Mouse (Mus musculus) spleen, adult 18-20 months (tissue): ENCODE results near the gene Slc38a8.

ENCODE experiments used
- DNase-seq, 2 experiments: peaks; one replicate each; pipeline ENCODE4 v3.0.0; 2022; ENCODE audit warnings: mixed read lengths in 2 of 2

The Slc38a8 gene

GRCm38 (mm10) chr8:119501598-119501997, at the start of gene Slc38a8:
Gene Slc38a8, minus strand, starts transcription at chr8:119501698.
- no peak for DNase-seq

- no peak for DNase-seq
These were observed 47.1 kb upstream of the Slc38a8 start for GRCm38 (mm10) chr8:119548560-119549113.

DNA sequence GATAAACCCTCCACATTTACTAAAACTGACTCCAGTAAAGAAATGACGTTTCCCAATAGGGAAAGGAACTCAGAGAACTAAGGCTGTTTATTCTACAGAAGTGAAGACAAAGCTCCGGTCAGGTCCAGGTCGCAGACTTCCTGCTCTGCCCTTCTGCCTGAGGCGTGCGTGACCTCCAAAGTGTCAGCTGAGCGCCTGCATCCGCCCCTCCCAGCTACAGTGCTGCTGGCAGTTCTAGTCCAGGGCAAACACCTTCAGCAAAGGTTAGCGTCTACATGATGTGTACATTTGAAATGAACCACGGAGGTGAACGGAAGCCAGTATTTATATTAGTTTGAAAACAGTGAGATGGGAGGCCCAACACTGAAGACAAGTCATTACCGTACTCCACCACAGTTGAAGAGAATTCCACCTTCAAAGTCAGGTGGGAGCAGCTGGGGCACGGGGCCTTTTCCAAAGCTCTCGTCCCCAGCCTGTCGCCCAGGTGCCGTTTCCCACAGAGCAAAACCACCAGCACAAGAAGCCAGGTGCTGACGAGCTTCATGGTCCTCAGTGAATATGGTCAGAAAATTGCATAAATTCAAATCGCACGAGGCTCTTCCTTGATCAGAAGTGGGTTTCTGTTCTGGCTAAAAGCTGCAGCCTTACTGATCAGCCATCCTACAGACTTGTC, 45.7 kb upstream of the Slc38a8 start:
- no peak for DNase-seq

GRCm38 (mm10) chr8:119545791-119546190, 44.3 kb upstream of the Slc38a8 start:
- no peak for DNase-seq

DNA sequence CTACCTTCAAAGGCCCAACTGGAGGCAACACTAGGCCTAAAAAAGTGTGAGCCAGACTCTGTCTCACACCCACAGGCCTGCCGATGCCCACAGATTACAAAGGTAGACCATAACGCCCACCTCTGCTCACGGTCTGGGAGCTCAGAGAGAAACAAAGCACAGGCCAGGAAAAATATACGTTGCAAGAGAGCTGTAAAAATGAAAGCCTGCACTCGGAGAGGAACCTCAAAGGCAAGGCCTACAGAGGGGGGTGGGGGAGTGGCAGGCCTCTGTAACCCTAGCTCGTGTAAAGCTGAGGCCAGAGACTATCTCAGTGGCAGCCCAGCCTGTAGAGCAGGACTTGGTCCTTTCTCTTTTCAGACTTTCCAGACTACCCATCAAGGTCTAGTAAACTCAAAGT, 43.7 kb upstream of the Slc38a8 start:
- DNase-seq = no peak

- DNase-seq = no peak
These were observed 43.1 kb upstream of the Slc38a8 start for GRCm38 (mm10) chr8:119544606-119545005.

GRCm38 (mm10) chr8:119531973-119532372, 30.5 kb upstream of the Slc38a8 start:
- no peak for DNase-seq

DNA sequence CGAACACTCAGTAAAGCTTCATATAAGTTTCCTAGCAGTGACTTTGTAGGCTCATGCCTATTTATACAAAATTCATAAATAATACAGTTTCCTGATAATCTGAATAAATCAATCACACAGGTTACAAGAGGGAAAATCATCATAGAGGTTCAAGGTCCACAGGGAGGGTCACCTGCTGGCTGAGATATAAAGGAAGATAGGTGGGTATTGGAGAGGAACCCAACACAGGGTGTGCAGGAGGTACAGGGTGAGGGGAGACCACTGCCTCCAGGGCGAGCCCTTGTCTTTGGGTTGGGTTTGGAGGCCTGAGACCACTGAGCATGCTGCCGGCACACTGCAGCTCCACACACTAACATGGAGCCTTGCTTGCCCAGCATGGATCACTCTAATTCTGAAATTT, 29.9 kb upstream of the Slc38a8 start:
- DNase-seq = no peak

DNA sequence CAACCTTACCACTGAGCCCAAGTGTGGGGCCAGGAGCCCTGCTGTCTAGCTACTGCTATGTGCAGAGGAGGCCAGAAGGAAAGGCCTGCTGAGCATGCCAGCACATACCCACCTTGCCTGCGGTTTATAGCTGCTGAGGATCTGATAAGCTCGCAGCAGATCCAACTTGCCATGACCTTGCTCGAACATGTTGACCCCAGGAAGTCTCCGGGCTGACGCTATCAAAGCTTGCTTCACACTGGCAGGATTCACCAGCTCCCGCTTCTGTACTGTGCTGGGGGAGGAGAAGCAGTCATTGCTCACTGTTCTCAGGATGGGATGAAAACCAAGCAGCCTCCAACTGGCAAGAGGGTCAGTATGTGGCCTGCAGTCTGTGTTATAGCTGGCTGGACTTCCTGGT, 29.4 kb upstream of the Slc38a8 start:
- no peak for DNase-seq

- no peak for DNase-seq
These were observed 27.3 kb upstream of the Slc38a8 start for GRCm38 (mm10) chr8:119528762-119529161.

DNA sequence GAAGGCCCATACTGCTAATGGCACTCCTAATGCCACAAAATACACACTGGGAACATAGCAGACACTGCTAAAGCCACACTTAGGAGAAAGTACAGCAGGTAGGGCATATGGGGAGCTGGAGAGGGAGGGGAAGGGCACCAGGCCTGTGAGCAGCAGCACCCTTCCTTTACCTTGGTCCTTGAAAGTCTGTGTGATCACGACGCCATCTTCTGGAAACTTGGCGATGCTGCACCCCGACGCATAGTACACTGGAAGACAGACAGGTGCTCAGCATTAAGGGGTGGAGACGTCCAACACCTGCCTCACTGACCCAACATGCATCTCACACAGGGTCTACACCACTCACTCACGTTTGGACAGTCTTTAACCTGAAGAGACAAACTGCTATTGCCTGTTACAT, 18.6 kb upstream of the Slc38a8 start:
- DNase-seq = no peak

DNA sequence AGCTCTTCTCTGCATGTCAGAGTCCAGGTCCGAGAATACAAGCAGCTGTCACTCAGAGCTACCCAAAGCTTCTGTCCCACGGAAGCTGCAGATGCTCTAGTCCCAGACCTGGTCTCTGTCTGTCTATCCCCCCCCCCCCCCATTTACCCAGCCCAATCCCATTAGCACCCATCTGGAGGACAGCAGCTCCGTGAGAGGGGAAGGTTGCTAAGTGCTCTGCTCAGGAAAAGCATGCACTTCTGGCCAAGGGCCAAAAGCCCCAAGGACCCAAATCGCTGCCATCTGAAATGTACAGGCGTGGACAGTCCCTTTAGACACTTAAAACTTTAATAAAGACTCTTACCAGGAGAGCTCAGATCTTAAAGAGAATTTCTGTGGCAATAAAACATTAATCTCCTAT, 15.2 kb upstream of the Slc38a8 start:
- no peak for DNase-seq

DNA sequence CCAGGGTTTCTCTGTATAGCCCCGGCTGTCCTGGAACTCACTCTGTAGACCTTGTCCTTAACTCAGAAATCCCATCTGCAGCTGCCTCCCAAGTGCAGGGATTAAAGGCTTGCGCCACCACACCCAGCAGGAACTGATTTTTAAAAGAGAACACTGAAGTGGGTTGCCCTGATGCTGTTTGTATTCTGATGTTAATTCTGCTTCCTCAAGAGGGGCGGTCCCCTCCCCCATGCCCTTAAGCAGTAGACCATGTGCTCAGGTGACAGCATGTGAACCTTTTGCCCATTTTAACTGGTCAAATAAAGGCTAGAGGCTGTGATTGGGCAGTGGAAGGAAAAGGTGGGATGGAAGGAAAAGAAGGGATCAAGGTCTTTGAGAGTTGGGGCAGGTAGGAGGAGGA, 14.3 kb upstream of the Slc38a8 start:
- DNase-seq = no peak

DNA sequence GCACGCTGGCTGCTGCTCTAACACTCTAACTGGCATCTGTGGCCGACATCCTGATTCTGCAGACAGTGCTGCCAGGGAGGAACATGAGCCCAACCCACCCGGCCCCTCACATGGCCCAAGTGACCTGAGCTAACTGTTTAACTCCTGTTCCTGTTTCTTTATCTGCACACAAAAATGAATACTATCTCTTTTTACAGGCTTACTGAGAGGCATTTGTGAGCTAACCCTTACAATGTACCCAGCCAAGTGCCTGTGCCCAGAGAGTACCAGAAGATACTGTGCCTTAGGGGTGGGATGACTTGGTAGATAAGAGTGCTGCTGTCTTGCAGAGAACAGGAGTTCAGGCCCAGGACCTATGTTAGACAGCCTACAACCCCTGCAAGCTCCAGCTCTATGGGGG, 13.4 kb upstream of the Slc38a8 start:
- DNase-seq = no peak

GRCm38 (mm10) chr8:119513405-119513804, 11.9 kb upstream of the Slc38a8 start:
- DNase-seq = no peak

- DNase-seq = no peak
These were observed 10.2 kb upstream of the Slc38a8 start for GRCm38 (mm10) chr8:119511722-119512121.

DNA sequence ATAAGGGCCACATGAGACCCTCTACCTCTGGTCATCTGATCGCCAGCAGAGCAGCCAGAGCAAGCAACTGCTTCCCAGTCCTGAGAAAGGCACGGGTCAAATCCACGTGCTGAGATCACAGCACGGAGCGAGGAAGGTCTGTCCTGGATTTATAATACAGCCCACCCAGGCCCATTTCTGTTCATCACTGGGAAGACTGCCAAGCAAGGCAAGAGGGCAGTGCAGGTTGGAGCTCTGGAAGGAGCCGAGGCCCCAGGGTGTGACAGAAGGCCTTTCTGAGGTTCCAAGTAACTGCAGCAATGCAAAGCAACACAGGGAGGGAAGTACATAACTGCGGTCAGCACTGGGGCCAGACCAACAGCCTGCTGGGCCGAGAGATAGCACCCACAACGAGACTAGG, 9.0 kb upstream of the Slc38a8 start:
- no peak for DNase-seq

- DNase-seq = no peak
These were observed 4.6 kb upstream of the Slc38a8 start for GRCm38 (mm10) chr8:119506106-119506505.

GRCm38 (mm10) chr8:119505488-119505887, 4.0 kb upstream of the Slc38a8 start:
- no peak for DNase-seq

DNA sequence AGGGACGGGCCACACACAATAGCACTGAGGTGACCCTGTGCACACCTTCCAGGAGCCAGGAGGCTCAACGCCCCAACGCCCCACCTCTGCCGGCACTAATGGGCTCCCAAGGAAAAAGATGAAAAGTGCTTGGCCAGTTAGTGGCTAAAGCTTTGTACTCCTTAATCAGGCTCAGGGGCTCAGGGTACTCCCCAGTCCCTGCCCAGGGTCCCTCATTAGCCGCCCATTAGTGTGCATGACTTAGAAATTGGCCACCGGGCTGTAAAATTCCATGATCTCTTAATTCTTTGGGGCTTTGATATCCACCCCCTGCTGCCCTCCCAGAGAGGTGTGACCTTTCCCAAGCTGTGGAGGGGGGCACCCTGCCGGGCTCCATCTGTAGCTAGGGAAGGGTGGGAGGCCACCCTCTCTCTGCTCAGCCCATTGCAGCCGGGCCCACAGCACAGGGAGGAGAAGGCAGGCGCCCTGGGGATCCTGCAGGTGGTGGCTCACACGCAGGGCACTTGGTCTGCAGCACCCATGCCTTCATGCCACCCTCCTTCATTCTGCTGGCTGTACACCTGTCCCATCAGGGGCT, 1.8 kb upstream of the Slc38a8 start:
- DNase-seq = no peak

DNA sequence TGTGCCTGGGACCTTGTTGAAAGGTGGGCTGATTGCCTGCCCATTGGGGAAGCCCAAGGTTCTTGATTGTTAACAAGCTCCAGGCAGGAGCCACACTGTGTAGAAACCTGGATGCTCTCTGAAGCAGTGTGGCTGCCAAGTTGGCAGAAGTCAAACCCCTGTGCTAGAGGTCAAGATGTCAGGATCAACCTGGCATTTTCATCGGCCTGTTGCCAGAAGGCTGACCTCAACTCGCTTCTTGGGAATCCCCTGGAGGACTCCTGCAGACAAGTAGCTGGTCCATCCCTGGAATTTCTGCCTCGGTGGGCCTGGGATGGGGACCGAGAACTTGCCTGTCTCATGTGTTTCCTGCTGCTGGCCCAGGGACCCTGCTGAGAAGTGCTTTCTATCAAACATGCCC, 613 bp upstream of the Slc38a8 start:
- DNase-seq = no peak

DNA sequence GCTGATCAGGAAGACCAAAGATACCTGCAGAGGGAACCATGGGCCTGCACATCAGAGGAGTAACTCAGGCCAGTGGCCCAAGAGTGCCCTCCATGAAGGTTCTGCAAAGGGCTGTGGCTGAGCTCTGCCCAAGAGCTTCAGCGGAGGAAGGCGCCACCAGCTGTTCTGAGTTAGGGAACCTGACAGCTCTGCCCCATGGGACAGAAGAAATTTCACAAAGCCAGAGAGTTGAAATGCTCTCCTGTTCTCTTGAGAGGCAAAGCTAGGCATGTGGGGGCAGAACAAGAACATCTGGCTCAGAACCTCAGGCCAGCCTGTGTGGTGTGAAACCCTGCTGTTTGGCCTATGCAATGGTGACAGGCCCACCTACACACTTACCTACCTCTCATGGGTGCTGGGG, 1.7 kb downstream of the Slc38a8 start:
- no peak for DNase-seq

GRCm38 (mm10) chr8:119496848-119497247, 4.7 kb downstream of the Slc38a8 start:
- peak in 1 of 2 experiments; percentile 60 for DNase-seq

DNA sequence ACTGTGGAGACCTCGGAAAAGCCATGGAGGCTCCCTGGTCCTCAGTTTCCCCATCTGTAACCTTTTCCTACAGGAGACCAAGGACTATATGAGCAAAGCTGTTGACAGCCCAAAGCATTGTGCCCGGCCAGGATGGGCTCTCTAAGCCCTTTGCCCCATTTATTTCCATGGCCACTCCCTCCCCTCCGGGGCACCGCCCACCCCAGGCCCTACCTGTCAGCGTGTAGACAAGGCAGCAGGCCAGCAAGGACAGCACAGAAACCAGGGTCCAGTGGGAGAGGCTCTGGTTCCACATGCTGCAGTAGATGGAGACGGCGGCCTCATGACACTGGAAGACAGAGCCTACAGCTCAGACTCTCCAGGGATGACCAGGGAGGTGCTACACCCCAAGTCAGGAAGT, 14.4 kb downstream of the Slc38a8 start:
- no peak for DNase-seq
